Mouse (Mus musculus) lung, adult 2 months (tissue): ENCODE measurements around the gene Surf2.

ENCODE experiments used
- CTCF ChIP-seq: fragments of 200-500 bp; IDR thresholded peaks from 2 replicates; pipeline ENCODE4 v1.5.1; 2011; ENCODE audit warnings: mild to moderate bottlenecking, low read length, control low read depth; ENCODE audit not compliant: insufficient read depth
- POLR2A ChIP-seq: fragments of 200-500 bp; IDR thresholded peaks from 2 replicates; pipeline ENCODE4 v1.6.1; 2011; ENCODE audit warnings: low read depth, mild to moderate bottlenecking, control low read depth, low read length, borderline replicate concordance; ENCODE audit errors: extremely low read depth

GRCm38 (mm10) chr2:26913416-26914147, 2.6 kb upstream of the Surf2 start:
- TF ChIP-seq CTCF (no peak), POLR2A (no peak)
